Mouse (Mus musculus) macrophage (primary cell): ENCODE data around the gene Micu1. TPM values are rescaled to one million over a fixed set of nuclear protein-coding genes. Genes with fewer than 3 reads are reported as not detected.

Source experiments
- H3K27ac ChIP-seq: fragments of 350-480 bp; formaldehyde crosslinking; 2 replicates; pipeline ENCODE4 v1.9.0; 2021
- H3K36me3 ChIP-seq: fragments of 350-480 bp; formaldehyde crosslinking; 2 replicates; pipeline ENCODE4 v1.9.0; 2021; ENCODE audit errors: inconsistent target
- H3K4me3 ChIP-seq: fragments of 350-480 bp; formaldehyde crosslinking; 2 replicates; pipeline ENCODE4 v1.9.0; 2021; ENCODE audit errors: inconsistent target
- H3K79me2 ChIP-seq: fragments of 350-480 bp; formaldehyde crosslinking; 2 replicates; pipeline ENCODE4 v1.9.0; 2021; ENCODE audit errors: inconsistent target
- WGBS: methylation state at CpG from one replicate; pipeline ENCODE4 v1.1.7; 2026; ENCODE audit warnings: inconsistent platforms; ENCODE audit not compliant: missing documents; 5-methylcytosine and 5-hydroxymethylcytosine counted together
- polyA plus RNA-seq: library from polyadenylated mRNA; stranded (reverse); fragments of 250-400 nt; gene quantifications from 3 replicates; pipeline ENCODE4 v1.2.4, GENCODE M21; 2018; ENCODE audit warnings: inconsistent platforms

The Micu1 gene
- polyA plus RNA-seq, 1 experiment from 2014 or later, result 52.7 TPM

DNA sequence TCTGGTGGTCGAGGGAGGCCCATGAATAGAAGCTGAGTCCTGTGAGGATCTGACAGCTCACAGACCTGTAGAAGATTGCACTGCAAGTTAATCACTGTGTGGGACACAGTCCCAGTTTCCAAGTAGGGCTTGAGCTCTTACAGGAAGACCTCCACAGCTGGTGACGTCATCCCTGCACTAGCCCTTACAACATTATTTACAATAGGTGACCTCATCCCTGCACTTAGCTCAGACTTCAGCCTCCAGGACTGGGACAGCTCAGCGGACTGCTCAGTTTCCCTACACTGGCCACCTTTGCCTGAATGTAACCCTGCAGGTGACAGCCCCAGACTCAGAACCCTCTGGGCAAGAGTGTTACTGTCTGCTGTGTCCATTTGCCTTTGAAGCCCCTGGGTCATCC is 75.0 kb downstream of the Micu1 start:
- WGBS, result 93% methylated on average over 3 of the region's 3 CpGs
- Histone ChIP-seq H3K36me3 (no peaks in the 10 kb centered on the region), H3K27ac (no peak overlapping the region), H3K4me3 (no peak overlapping the region), H3K79me2 (no peaks in the 10 kb centered on the region)

DNA sequence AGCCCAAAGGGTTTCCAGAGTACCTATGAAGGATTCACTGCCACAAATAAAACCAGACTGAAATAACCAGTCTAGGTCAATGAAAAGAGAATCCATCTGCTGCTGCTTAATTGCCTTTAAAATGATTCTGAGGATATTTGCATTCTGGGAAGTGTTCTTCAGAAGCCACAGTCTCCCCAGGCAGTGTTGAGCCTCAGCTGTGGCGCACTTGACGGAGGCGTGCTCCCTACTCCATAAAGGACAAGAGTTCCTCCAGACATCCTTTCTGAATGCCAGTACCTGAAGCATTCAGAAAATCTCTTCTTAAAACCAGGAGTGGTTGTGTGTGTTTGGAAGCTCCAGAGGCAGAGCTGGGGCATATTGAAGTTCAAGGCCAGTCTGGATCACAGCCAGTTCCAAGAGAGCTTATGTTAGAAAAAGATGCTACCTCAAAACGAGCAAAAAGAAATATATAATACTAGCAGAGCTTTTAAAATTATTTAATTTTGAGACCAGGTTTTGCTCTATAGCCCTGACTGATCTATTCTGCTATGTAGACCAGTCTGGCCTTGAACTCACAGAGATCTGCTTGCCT is 75.9 kb downstream of the Micu1 start:
- no peaks in the 10 kb centered on the region for H3K36me3 ChIP-seq
- no peak overlapping the region for H3K27ac ChIP-seq
- H3K4me3 ChIP-seq, result no peak overlapping the region
- H3K79me2 ChIP-seq, result no peaks in the 10 kb centered on the region
- WGBS, result 94% methylated on average over 4 of the region's 4 CpGs

DNA sequence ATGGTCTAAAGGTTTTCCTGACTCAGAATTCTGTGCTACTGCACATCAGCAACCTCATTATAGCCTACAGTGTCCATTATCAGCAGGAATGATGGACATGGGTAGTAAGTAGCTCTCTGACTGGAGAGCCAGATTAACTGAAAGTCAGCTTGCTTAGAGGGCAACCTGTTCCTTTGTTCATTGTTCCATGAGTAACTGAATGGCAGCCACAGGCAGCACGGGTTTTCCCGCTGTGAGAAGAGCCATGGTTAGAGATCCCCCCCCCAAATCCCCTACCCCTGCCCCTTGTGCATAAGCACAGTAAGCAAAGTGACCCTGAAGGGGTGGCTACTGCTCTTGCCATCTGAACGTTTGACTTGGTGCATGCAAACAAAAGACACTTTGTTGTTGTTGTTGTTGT is 78.4 kb downstream of the Micu1 start:
- 71% methylated on average over 3 of the region's 3 CpGs for WGBS
- Histone ChIP-seq H3K27ac (no peak overlapping the region), H3K79me2 (no peaks in the 10 kb centered on the region), H3K36me3 (no peaks in the 10 kb centered on the region), H3K4me3 (no peak overlapping the region)

GRCm38 (mm10) chr10:59781205-59781931 is 79.1 kb downstream of the Micu1 start:
- no peaks in the 10 kb centered on the region for H3K36me3 ChIP-seq
- H3K4me3 ChIP-seq, result no peak overlapping the region
- WGBS, result 89% methylated on average over 7 of the region's 7 CpGs
- H3K27ac ChIP-seq, result no peak overlapping the region
- H3K79me2 ChIP-seq, result no peaks in the 10 kb centered on the region

GRCm38 (mm10) chr10:59784731-59785685 is 82.7 kb downstream of the Micu1 start:
- H3K4me3 ChIP-seq, result no peak overlapping the region
- 96% methylated on average over 18 of the region's 18 CpGs for WGBS
- no peak overlapping the region for H3K27ac ChIP-seq
- H3K79me2 ChIP-seq, result no peaks in the 10 kb centered on the region
- H3K36me3 ChIP-seq, result peaks cover 22% of the 10 kb centered on the region; the same call in 1 of the 2 replicates

- Histone ChIP-seq H3K27ac (no peak overlapping the region), H3K36me3 (peaks cover 27% of the 10 kb centered on the region; the same call in 1 of the 2 replicates), H3K79me2 (no peaks in the 10 kb centered on the region), H3K4me3 (no peak overlapping the region)
- whole genome bisulfite sequencing, result 98% methylated on average over 5 of the region's 5 CpGs
Measured at GRCm38 (mm10) chr10:59786289-59786688, 84.0 kb downstream of the Micu1 start.

GRCm38 (mm10) chr10:59787140-59787800 is 85.0 kb downstream of the Micu1 start:
- no peak overlapping the region for H3K4me3 ChIP-seq
- peaks cover 33% of the 10 kb centered on the region; the same call in 1 of the 2 replicates for H3K36me3 ChIP-seq
- WGBS, result 92% methylated on average over 11 of the region's 11 CpGs
- no peak overlapping the region for H3K27ac ChIP-seq
- H3K79me2 ChIP-seq, result no peaks in the 10 kb centered on the region

- H3K79me2 ChIP-seq, result no peaks in the 10 kb centered on the region
- 81% methylated on average over 8 of the region's 8 CpGs for WGBS
- H3K27ac ChIP-seq, result no peak overlapping the region
- no peak overlapping the region for H3K4me3 ChIP-seq
- peaks cover 38% of the 10 kb centered on the region; the same call in 1 of the 2 replicates for H3K36me3 ChIP-seq
Measured at GRCm38 (mm10) chr10:59787870-59788269, 85.6 kb downstream of the Micu1 start.

GRCm38 (mm10) chr10:59790291-59790929 is 88.1 kb downstream of the Micu1 start:
- H3K79me2 ChIP-seq, result no peaks in the 10 kb centered on the region
- WGBS, result 92% methylated on average over 11 of the region's 11 CpGs
- peaks cover 49% of the 10 kb centered on the region; the same call in 1 of the 2 replicates for H3K36me3 ChIP-seq
- H3K4me3 ChIP-seq, result no peak overlapping the region
- H3K27ac ChIP-seq, result no peak overlapping the region

- Histone ChIP-seq H3K4me3 (no peak overlapping the region), H3K36me3 (peaks cover 49% of the 10 kb centered on the region; the same call in 1 of the 2 replicates), H3K27ac (no peak overlapping the region), H3K79me2 (no peaks in the 10 kb centered on the region)
- 93% methylated on average over 5 of the region's 5 CpGs for WGBS
Measured at GRCm38 (mm10) chr10:59791896-59792295, 89.6 kb downstream of the Micu1 start.

DNA sequence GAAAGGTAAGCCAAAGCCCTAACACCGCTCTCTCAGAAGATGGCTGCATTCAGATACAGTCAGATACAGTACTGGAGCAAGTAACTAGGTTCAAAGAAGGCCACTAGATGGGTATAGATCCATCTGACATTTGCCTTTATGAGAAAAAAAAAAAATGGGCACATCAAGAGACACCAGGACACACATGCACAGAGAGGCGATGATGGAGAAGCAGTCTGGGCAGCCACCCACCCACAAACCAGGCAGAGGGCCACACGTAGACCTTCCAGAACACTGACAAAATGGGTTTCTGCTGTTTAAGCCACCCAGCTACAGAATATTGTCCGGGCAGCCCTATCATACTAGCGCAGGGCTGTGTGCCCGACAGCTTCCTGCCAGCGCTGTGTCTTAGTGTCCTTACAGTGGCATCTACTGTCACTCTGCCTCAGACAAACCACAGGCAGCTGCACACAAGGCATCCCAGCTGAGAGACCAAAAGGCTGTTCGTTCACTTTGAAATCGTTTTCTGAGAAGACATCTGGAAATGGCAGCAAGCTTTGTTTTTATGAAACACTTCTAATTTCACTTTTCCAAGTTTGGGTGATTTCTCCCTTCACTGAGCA is 90.4 kb downstream of the Micu1 start:
- Histone ChIP-seq H3K79me2 (no peaks in the 10 kb centered on the region), H3K27ac (no peak overlapping the region), H3K36me3 (peaks cover 49% of the 10 kb centered on the region; the same call in 1 of the 2 replicates), H3K4me3 (no peak overlapping the region)
- WGBS, result 95% methylated on average over 9 of the region's 9 CpGs

- no peak overlapping the region for H3K27ac ChIP-seq
- no peak overlapping the region for H3K4me3 ChIP-seq
- peaks cover 42% of the 10 kb centered on the region; the same call in 1 of the 2 replicates for H3K36me3 ChIP-seq
- H3K79me2 ChIP-seq, result no peaks in the 10 kb centered on the region
- 100% methylated on average over 3 of the region's 3 CpGs for WGBS
Measured at GRCm38 (mm10) chr10:59793454-59793853, 91.2 kb downstream of the Micu1 start.

DNA sequence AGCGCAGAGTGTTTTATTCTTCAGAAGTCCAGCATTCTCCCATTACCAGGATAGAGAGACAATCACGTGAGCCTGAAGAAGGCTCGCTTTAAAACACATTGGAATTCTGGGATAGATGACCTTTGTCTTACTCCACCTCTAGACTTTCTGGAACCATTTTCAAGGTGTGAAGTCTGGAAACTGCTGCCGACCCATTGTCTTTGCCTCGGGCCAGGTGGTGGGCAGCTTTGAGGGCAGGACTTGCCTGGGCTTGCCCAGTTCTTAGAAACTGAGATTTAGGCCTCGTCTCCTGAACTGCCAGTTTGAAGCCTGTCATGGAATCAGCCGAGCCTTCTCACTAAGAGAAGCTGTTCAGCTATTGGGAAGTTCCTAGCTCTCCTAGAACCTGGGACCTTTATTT is 92.8 kb downstream of the Micu1 start:
- 94% methylated on average over 7 of the region's 7 CpGs for WGBS
- H3K4me3 ChIP-seq, result no peak overlapping the region
- no peak overlapping the region for H3K27ac ChIP-seq
- peaks cover 26% of the 10 kb centered on the region; the same call in 1 of the 2 replicates for H3K36me3 ChIP-seq
- H3K79me2 ChIP-seq, result no peaks in the 10 kb centered on the region
